Mouse (Mus musculus): ENCODE measurements around the gene Gm45234. TPM values are rescaled to one million over a fixed set of nuclear protein-coding genes. Genes with fewer than 3 reads are reported as not detected.
A peak's percentile ranks its signal among the peaks of the same experiment; 100 is the strongest.

Gm45234 gene
- polyA plus RNA-seq, 1 experiment from 2014 or later, result not detected

DNA sequence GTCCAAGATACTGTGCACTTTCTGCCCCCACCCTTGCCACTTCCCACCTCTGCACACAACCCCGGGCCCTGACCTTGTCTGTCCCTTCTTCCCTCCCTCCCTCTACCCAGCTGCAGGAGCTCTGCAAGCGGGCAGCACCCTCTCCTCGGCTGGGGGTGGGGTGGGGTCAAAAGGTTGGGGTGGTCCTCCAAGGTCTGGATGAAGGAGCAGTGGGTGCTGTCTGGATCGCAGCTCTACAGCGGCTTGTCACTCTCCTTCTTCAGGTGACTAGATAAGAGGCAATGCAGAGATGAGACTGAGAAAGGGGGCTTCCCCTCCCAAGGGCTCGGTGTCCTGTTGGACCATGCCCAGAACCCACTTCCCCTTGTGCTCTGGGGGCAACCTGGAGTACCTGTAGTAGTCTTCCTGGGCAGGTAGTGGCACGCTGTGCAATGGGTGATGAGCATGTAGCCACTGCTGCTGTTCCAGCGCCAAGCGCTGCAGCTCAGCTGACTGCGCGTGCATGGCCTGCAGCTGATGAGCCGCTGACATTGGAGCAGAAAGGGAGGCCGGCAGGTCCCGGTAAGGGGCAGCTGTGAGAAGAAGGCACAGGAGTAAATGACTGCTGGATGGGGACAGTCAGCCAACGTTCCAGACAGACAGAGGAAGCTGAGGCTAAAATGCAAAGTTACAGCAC lies 12.8 kb downstream of the Gm45234 start:
- no peak for DNase-seq (ENCODE audit: low spot score)
- H3K36me3 ChIP-seq (replicated peaks), result peaks cover 62% of the 10 kb centered on the region
- no peak overlapping the region for H3K27ac ChIP-seq (replicated peaks)
- no peaks in the 10 kb centered on the region for H3K27me3 ChIP-seq (replicated peaks; ENCODE audit: low read depth, poor library complexity, severe bottlenecking)
- H3K9me3 ChIP-seq, result no peaks in the 10 kb centered on the region
- no peak overlapping the region for H3K4me3 ChIP-seq
- WGBS, result 88% methylated on average over 15 of the region's 15 CpGs
- H3K4me1 ChIP-seq, result peaks cover 71% of the 10 kb centered on the region

GRCm38 (mm10) chr6:124741842-124742241 lies 14.0 kb downstream of the Gm45234 start:
- peak overlapping the region; percentile 82 for H3K4me3 ChIP-seq
- no peaks in the 10 kb centered on the region for H3K9me3 ChIP-seq
- H3K36me3 ChIP-seq (replicated peaks), result peaks cover 51% of the 10 kb centered on the region
- H3K27me3 ChIP-seq (replicated peaks; ENCODE audit: low read depth, poor library complexity, severe bottlenecking), result no peaks in the 10 kb centered on the region
- WGBS, result 75% methylated on average over 3 of the region's 3 CpGs
- DNase-seq (ENCODE audit: low spot score), result no peak
- peak overlapping the region; percentile 99 for H3K27ac ChIP-seq (replicated peaks)
- H3K4me1 ChIP-seq, result peaks cover 65% of the 10 kb centered on the region

DNA sequence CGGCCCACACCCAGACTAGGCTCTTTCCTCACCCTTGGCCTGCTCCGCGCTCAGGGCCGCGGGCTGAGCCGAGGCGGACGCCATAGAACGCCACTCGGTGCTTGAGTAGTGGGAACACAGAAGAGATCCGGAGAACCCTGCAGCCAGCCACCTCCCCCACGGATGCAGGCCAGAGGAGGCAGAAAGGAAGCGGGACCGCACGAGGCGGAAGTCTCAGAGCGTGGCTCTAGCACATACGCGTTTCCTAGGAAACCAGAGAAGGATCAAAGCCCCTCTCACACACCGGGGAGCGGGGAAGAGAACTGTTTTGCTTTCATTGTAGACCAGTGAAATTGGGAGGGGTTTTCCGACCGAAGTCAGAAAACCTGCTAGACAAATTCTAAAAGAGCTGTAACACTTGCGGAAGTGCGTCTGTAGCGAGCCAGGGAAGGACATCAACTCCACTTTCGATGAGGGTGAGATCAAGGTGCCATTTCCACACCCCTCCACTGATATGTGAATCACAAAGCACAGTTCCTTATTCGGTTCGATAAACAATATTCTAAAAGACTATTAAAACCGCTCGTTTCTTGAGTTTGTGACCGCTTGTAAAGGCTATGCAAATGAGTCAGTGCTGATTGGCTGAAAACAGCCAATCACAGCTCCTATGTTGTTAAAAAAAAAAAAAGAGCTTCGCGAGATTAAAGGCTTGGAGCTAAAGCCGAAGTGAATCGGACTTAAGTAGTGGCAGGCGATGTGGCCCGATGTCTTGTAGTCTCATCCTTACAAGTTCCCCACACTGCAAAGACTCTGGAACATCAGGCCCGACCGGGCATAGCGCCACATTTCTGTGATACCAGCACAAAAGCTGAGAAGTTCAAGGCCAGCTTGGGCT lies 14.7 kb downstream of the Gm45234 start, which contains the start of gene Grcc10:
Gene Grcc10 (minus strand): TSS at position 487 of the 874 bp plus-strand sequence.
- H3K27me3 ChIP-seq (replicated peaks; ENCODE audit: low read depth, poor library complexity, severe bottlenecking), result no peaks in the 10 kb centered on the region
- peak within 1 kb of the TSS; percentile 99 for H3K27ac ChIP-seq (replicated peaks)
- H3K9me3 ChIP-seq, result no peaks in the 10 kb centered on the region
- peaks cover 44% of the 10 kb centered on the region for H3K36me3 ChIP-seq (replicated peaks)
- H3K4me3 ChIP-seq, result peak within 1 kb of the TSS; percentile 82
- peaks cover 58% of the 10 kb centered on the region for H3K4me1 ChIP-seq
- WGBS, result under 1% methylated on average over 41 of the region's 41 CpGs
- DNase-seq (ENCODE audit: low spot score), result peak; percentile 95

GRCm38 (mm10) chr6:124740211-124740887 lies 15.5 kb downstream of the Gm45234 start:
- H3K27ac ChIP-seq (replicated peaks), result peak overlapping the region; percentile 99
- DNase-seq (ENCODE audit: low spot score), result no peak
- WGBS, result 1% methylated on average over 29 of the region's 29 CpGs
- H3K27me3 ChIP-seq (replicated peaks; ENCODE audit: low read depth, poor library complexity, severe bottlenecking), result no peaks in the 10 kb centered on the region
- H3K36me3 ChIP-seq (replicated peaks), result peaks cover 43% of the 10 kb centered on the region
- H3K4me3 ChIP-seq, result peak overlapping the region; percentile 82
- no peaks in the 10 kb centered on the region for H3K9me3 ChIP-seq
- peaks cover 50% of the 10 kb centered on the region for H3K4me1 ChIP-seq

- H3K4me1 ChIP-seq, result peaks cover 42% of the 10 kb centered on the region
- 85% methylated on average over 10 of the region's 10 CpGs for WGBS
- peak overlapping the region; percentile 82 for H3K4me3 ChIP-seq
- H3K27ac ChIP-seq (replicated peaks), result peak overlapping the region; percentile 40
- DNase-seq (ENCODE audit: low spot score), result no peak
- H3K9me3 ChIP-seq, result no peaks in the 10 kb centered on the region
- H3K36me3 ChIP-seq (replicated peaks), result peaks cover 33% of the 10 kb centered on the region
- H3K27me3 ChIP-seq (replicated peaks; ENCODE audit: low read depth, poor library complexity, severe bottlenecking), result no peaks in the 10 kb centered on the region
These were observed 16.5 kb downstream of the Gm45234 start for GRCm38 (mm10) chr6:124739231-124739796.

DNA sequence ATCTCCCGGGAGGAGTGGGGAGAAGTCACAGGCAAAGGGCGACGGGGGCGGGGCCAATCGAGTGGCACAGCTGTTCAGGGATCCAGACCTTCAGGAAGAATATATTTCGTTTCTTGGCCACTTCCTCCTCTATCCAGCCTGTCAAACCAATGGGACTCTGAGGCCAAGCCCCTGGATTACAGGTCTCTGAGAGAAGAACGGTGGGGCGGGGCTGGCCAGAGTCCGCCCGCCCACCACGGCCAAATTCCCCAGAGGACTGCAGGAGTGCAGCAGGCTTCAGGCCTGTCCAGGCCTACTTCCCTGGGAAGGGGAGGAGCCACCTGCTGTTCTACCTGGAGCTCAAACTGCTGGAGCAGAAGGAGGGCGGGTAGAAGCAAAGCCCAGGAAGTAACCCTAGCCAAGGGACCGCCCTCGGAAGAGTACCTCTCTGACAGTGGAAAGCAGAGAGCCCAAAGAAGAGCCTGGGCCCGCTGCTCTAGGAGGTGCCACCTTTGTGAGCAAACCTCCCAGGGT lies 17.3 kb downstream of the Gm45234 start, which contains the start of gene Ptpn6:
Gene Ptpn6 (minus strand): TSS at position 204 of the 513 bp plus-strand sequence.
- H3K4me1 ChIP-seq, result peaks cover 42% of the 10 kb centered on the region
- H3K27ac ChIP-seq (replicated peaks), result peak within 1 kb of the TSS; percentile 40
- H3K36me3 ChIP-seq (replicated peaks), result peaks cover 25% of the 10 kb centered on the region
- H3K9me3 ChIP-seq, result no peaks in the 10 kb centered on the region
- DNase-seq (ENCODE audit: low spot score), result peak; percentile 73
- no peaks in the 10 kb centered on the region for H3K27me3 ChIP-seq (replicated peaks; ENCODE audit: low read depth, poor library complexity, severe bottlenecking)
- WGBS, result 19% methylated on average over 15 of the region's 15 CpGs
- H3K4me3 ChIP-seq, result peak within 1 kb of the TSS; percentile 82; the same call in 1 of the 2 replicates

DNA sequence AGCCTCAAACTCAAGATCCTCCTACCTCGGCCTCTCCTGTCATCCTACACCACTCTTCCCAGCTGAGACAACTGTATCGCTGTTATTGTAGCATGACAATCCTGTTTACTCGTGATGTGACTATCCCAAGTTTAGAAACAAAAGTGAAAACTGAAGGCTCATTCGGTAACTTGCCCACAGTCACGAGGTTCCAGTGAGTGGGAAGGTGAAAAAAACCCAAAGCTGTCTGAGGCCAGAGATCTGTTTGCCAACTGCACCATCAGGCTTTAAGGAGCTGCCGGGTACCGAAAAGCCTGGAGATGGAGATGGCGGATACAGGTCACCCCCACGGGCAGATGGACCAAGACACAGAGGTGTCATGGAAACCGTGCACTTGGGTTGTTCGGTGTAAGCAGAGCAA lies 18.8 kb downstream of the Gm45234 start:
- WGBS, result 92% methylated on average over 11 of the region's 11 CpGs
- Histone ChIP-seq H3K27ac (replicated peaks) (no peak overlapping the region), H3K27me3 (replicated peaks; ENCODE audit: low read depth, poor library complexity, severe bottlenecking) (no peaks in the 10 kb centered on the region), H3K36me3 (replicated peaks) (peaks cover 10% of the 10 kb centered on the region), H3K4me1 (peaks cover 46% of the 10 kb centered on the region), H3K4me3 (no peak overlapping the region), H3K9me3 (no peaks in the 10 kb centered on the region)
- DNase-seq (ENCODE audit: low spot score), result no peak

- Histone ChIP-seq H3K4me1 (peaks cover 24% of the 10 kb centered on the region), H3K4me3 (no peak overlapping the region), H3K27ac (replicated peaks) (no peak overlapping the region), H3K27me3 (replicated peaks; ENCODE audit: low read depth, poor library complexity, severe bottlenecking) (no peaks in the 10 kb centered on the region), H3K9me3 (no peaks in the 10 kb centered on the region), H3K36me3 (replicated peaks) (peaks cover 9% of the 10 kb centered on the region)
- 93% methylated on average over 3 of the region's 3 CpGs for WGBS
- DNase-seq (ENCODE audit: low spot score), result no peak
These were observed 21.4 kb downstream of the Gm45234 start for GRCm38 (mm10) chr6:124734417-124734816.

DNA sequence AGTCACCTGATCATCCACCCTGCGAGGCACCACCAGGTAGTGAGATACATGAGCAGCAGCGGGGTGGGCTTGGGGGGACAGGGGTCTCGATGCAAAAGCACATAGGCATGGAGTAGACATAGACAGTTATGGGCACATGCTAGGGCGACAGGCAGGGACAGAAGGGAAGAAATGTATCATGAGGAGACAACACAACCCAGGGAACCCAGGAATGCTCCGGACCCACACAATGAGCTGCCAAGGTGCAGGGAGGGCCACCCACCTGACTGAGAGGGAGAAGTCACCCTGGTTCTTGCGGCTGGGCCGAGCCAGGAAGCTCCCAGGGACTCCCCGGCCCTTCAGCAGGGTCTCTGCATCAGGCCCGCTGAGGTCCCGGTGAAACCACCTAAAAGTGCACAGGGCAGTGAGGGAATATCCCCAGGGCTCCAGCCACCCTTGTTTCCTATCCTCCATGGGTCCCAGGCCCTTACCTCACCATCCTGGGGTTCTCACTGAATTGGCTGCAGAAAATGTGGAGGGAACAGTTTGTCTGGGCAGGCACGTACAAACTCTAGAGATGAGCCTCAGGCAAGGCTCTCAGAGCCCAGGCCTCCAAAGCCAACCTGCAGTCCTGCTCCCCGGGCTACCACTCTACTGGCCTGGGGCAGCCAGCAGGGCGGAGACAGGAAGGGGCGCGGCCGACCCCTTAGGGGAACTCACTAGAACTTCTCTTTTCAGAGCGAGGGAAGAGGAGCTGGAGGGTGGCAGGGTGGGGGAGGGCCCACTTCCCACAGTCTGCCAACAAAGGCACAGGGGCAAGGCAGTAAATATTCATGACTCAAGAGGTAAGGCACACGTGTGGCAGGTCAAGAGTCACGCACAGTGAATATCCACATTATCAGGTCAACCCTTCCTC lies 23.1 kb downstream of the Gm45234 start:
- Histone ChIP-seq H3K36me3 (replicated peaks) (no peaks in the 10 kb centered on the region), H3K4me1 (peaks cover 16% of the 10 kb centered on the region), H3K27ac (replicated peaks) (peak overlapping the region; percentile 70), H3K4me3 (0 out of 2 replicates have a peak overlapping the region, but pooled peaks have one; percentile 31), H3K27me3 (replicated peaks; ENCODE audit: low read depth, poor library complexity, severe bottlenecking) (no peaks in the 10 kb centered on the region), H3K9me3 (no peaks in the 10 kb centered on the region)
- WGBS, result 48% methylated on average over 19 of the region's 19 CpGs
- DNase-seq (ENCODE audit: low spot score), result peak; percentile 52

DNA sequence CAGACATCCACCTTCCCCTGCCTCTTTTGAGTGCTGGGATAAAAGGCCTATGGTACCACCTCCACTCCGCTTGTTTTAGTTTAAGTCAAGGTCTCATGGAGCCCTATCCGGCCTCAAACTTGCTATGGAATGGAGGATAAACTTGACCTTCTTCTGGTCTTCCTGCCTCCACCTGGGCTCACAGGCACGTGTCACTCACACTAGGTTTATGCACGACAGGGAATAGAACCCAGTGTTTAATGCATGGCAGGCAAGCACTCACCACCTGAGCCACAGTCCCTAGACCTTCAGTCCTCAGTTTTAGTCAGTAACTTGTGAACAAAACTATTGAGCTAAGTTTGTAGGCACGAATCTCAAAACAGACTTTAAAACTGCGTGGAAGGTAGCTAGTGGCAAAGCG lies 24.8 kb downstream of the Gm45234 start:
- WGBS, result 83% methylated on average over 7 of the region's 7 CpGs
- no peaks in the 10 kb centered on the region for H3K36me3 ChIP-seq (replicated peaks)
- H3K27me3 ChIP-seq (replicated peaks; ENCODE audit: low read depth, poor library complexity, severe bottlenecking), result no peaks in the 10 kb centered on the region
- no peak overlapping the region for H3K4me3 ChIP-seq
- peaks cover 17% of the 10 kb centered on the region for H3K4me1 ChIP-seq
- no peak for DNase-seq (ENCODE audit: low spot score)
- H3K27ac ChIP-seq (replicated peaks), result no peak overlapping the region
- H3K9me3 ChIP-seq, result no peaks in the 10 kb centered on the region
